Mouse (Mus musculus) CH12.LX (cell line): Measurements from ENCODE around the gene Npl. TPM values are rescaled to one million over a fixed set of nuclear protein-coding genes. Genes with fewer than 3 reads are reported as not detected.

ENCODE experiments used
- DNase-seq: peaks from one replicate; pipeline ENCODE4 v3.0.0-alpha.2; 2013; ENCODE audit errors: extremely low read depth
- H3K27ac ChIP-seq: 2 replicates; pipeline ENCODE4 v1.5.1; 2012; ENCODE audit warnings: low read depth, mild to moderate bottlenecking, control low read depth, moderate library complexity; ENCODE audit not compliant: insufficient read depth
- H3K27me3 ChIP-seq: replicated peaks from 2 replicates; pipeline ENCODE3; 2012; ENCODE audit warnings: inconsistent platforms
- H3K36me3 ChIP-seq, 2 experiments: replicated peaks in 1 of 2; 2 replicates each; pipeline versions ENCODE3 to v1.6.1; 2012; ENCODE audit warnings: inconsistent platforms in 1 of 2, low read length in 1 of 2, mild to moderate bottlenecking in 1 of 2, mixed read lengths in 1 of 2, moderate library complexity in 1 of 2; ENCODE audit not compliant: control insufficient read depth in 1 of 2, insufficient read depth in 1 of 2
- H3K4me1 ChIP-seq, 2 experiments: 2 replicates each; pipeline ENCODE4 v1.6.1; 2012; ENCODE audit warnings: inconsistent platforms in 1 of 2, moderate library complexity in 1 of 2; ENCODE audit not compliant: insufficient read depth in 2 of 2, control insufficient read depth in 1 of 2
- H3K4me2 ChIP-seq: 2 replicates; pipeline ENCODE4 v1.6.1; 2012; ENCODE audit warnings: low read depth, mild to moderate bottlenecking, control low read depth; ENCODE audit not compliant: poor library complexity, insufficient read depth, severe bottlenecking
- H3K4me3 ChIP-seq, 3 experiments: fragments of 150-350 bp in 1 of 3; sonication (generic) in 1 of 3; replicated peaks in 1 of 3; 2 replicates each; pipeline versions ENCODE3 to v1.5.1; 2011 to 2012; ENCODE audit warnings: low read depth in 2 of 3, low read length in 2 of 3, mild to moderate bottlenecking in 2 of 3, moderate library complexity in 2 of 3, control low read depth in 1 of 3, improper control_type of control experiment in 1 of 3, inconsistent platforms in 1 of 3, mixed read lengths in 1 of 3; ENCODE audit not compliant: poor library complexity in 1 of 3
- H3K79me2 ChIP-seq: replicated peaks from 2 replicates; pipeline ENCODE4 v1.6.1; 2012; ENCODE audit warnings: mild to moderate bottlenecking, moderate library complexity; ENCODE audit not compliant: control insufficient read depth, poor library complexity, insufficient read depth, severe bottlenecking; ENCODE audit errors: extremely low read depth
- H3K9ac ChIP-seq: 2 replicates; pipeline ENCODE4 v1.6.1; 2012; ENCODE audit warnings: low read depth, mild to moderate bottlenecking, control low read depth, moderate library complexity; ENCODE audit not compliant: insufficient read depth
- H3K9me3 ChIP-seq: replicated peaks from 2 replicates; pipeline ENCODE3; 2012; ENCODE audit warnings: low read length, inconsistent platforms, mixed read lengths
- CHD1 ChIP-seq: IDR thresholded peaks from 2 replicates; pipeline ENCODE4 v1.6.1; 2012; ENCODE audit warnings: low read depth, low read length, improper control_type of control experiment, inconsistent platforms
- CTCF ChIP-seq, 2 experiments: IDR thresholded peaks in 1 of 2; conservative IDR thresholded peaks in 1 of 2; 2 replicates each; pipeline ENCODE4 v1.5.1; 2011 to 2012; ENCODE audit warnings: low read depth in 2 of 2, low read length in 2 of 2, improper control_type of control experiment in 1 of 2, inconsistent platforms in 1 of 2, mild to moderate bottlenecking in 1 of 2, moderate library complexity in 1 of 2
- E2F4 ChIP-seq: IDR thresholded peaks from 2 replicates; pipeline ENCODE4 v1.6.1; 2011; ENCODE audit warnings: low read depth, low read length, improper control_type of control experiment; ENCODE audit not compliant: insufficient replicate concordance
- HCFC1 ChIP-seq: IDR thresholded peaks from 2 replicates; pipeline ENCODE4 v1.6.1; 2012; ENCODE audit warnings: low read depth, mild to moderate bottlenecking, inconsistent platforms, low read length, improper control_type of control experiment
- IRF4 ChIP-seq: IDR thresholded peaks from 2 replicates; pipeline ENCODE4 v1.6.1; 2014; ENCODE audit warnings: low read depth, mild to moderate bottlenecking, inconsistent platforms, low read length, improper control_type of control experiment
- JUN ChIP-seq: IDR thresholded peaks from 2 replicates; pipeline ENCODE4 v1.6.1; 2011; ENCODE audit warnings: low read depth, mild to moderate bottlenecking, low read length, improper control_type of control experiment, moderate library complexity; ENCODE audit not compliant: insufficient read depth
- JUND ChIP-seq: conservative IDR thresholded peaks from 2 replicates; pipeline ENCODE4 v1.6.1; 2011; ENCODE audit warnings: low read depth, low read length, improper control_type of control experiment
- KAT2A ChIP-seq: IDR thresholded peaks from 2 replicates; pipeline ENCODE4 v1.6.1; 2012; ENCODE audit warnings: low read length, improper control_type of control experiment, inconsistent platforms; ENCODE audit not compliant: insufficient replicate concordance
- MAFK ChIP-seq: IDR thresholded peaks from 2 replicates; pipeline ENCODE4 v1.6.1; 2011; ENCODE audit warnings: low read length, improper control_type of control experiment; ENCODE audit not compliant: insufficient replicate concordance
- MEF2A ChIP-seq: IDR thresholded peaks from 2 replicates; pipeline ENCODE4 v1.6.1; 2014; ENCODE audit warnings: low read depth, mild to moderate bottlenecking, inconsistent platforms, low read length, improper control_type of control experiment, borderline replicate concordance
- MXI1 ChIP-seq: IDR thresholded peaks from 2 replicates; pipeline ENCODE4 v1.6.1; 2011; ENCODE audit warnings: mild to moderate bottlenecking, low read depth, low read length, improper control_type of control experiment
- MYC ChIP-seq: IDR thresholded peaks from 2 replicates; pipeline ENCODE4 v1.6.1; 2011; ENCODE audit warnings: low read depth, mild to moderate bottlenecking, improper control_type of control experiment, low read length
- PAX5 ChIP-seq: IDR thresholded peaks from 2 replicates; pipeline ENCODE4 v1.6.1; 2012; ENCODE audit warnings: low read length, inconsistent platforms, mixed read lengths
- POLR2A ChIP-seq: IDR thresholded peaks from 2 replicates; pipeline ENCODE4 v1.6.1; 2011; ENCODE audit warnings: low read depth, mild to moderate bottlenecking, improper control_type of control experiment, low read length
- POLR2AphosphoS2 ChIP-seq: IDR thresholded peaks from 2 replicates; pipeline ENCODE4 v1.6.1; 2011; ENCODE audit warnings: low read depth, low read length, improper control_type of control experiment
- RAD21 ChIP-seq: IDR thresholded peaks from 2 replicates; pipeline ENCODE4 v1.6.1; 2011; ENCODE audit warnings: low read depth, mild to moderate bottlenecking, low read length, improper control_type of control experiment, moderate library complexity
- RCOR1 ChIP-seq: conservative IDR thresholded peaks from 2 replicates; pipeline ENCODE4 v1.6.1; 2012; ENCODE audit warnings: low read depth, mild to moderate bottlenecking, inconsistent platforms, low read length, improper control_type of control experiment
- SIN3A ChIP-seq: IDR thresholded peaks from 2 replicates; pipeline ENCODE4 v1.6.1; 2012; ENCODE audit warnings: low read length, improper control_type of control experiment, inconsistent platforms
- SMC3 ChIP-seq: IDR thresholded peaks from 2 replicates; pipeline ENCODE4 v1.6.1; 2011; ENCODE audit warnings: low read depth, low read length, improper control_type of control experiment
- TCF12 ChIP-seq: IDR thresholded peaks from 2 replicates; pipeline ENCODE4 v1.6.1; 2014; ENCODE audit warnings: low read depth, mild to moderate bottlenecking, inconsistent platforms, low read length, improper control_type of control experiment
- UBTF ChIP-seq: IDR thresholded peaks from 2 replicates; pipeline ENCODE4 v1.6.1; 2012; ENCODE audit warnings: low read depth, mild to moderate bottlenecking, inconsistent platforms, low read length, improper control_type of control experiment, moderate library complexity
- USF1 ChIP-seq: IDR thresholded peaks from 2 replicates; pipeline ENCODE4 v1.6.1; 2014; ENCODE audit warnings: low read depth, mild to moderate bottlenecking, inconsistent platforms, low read length, improper control_type of control experiment
- USF2 ChIP-seq: conservative IDR thresholded peaks from 2 replicates; pipeline ENCODE4 v1.6.1; 2011; ENCODE audit warnings: low read depth, low read length, improper control_type of control experiment
- ZC3H11A ChIP-seq: IDR thresholded peaks from 2 replicates; pipeline ENCODE4 v1.6.1; 2012; ENCODE audit warnings: low read depth, mild to moderate bottlenecking, inconsistent platforms, low read length, improper control_type of control experiment
- ZKSCAN1 ChIP-seq: IDR thresholded peaks from 2 replicates; pipeline ENCODE4 v1.6.1; 2012; ENCODE audit warnings: low read depth, inconsistent platforms, low read length, improper control_type of control experiment, borderline replicate concordance
- ZMIZ1 ChIP-seq: IDR thresholded peaks from 2 replicates; pipeline ENCODE4 v1.6.1; 2012; ENCODE audit warnings: low read depth, mild to moderate bottlenecking, inconsistent platforms, low read length, improper control_type of control experiment
- dilution Hi-C: fragments of 300-500 bp; cut with MboI; formaldehyde crosslinking; loops from 2 replicates; pipeline ENCODE4 v1.14.3; 2020; ENCODE audit warnings: low sequenced_read_pairs; ENCODE audit not compliant: extremely low pct_unique_long_range_greater_than_20kb, extremely low pct_ligation_motif_present
- in situ Hi-C: fragments of 300-500 bp; cut with MboI; formaldehyde crosslinking; loops from 3 replicates; pipeline ENCODE4 v1.14.3; 2019; ENCODE audit warnings: low sequenced_read_pairs, low pct_ligation_motif_present, low pct_unique_long_range_greater_than_20kb, mixed read lengths
- polyA plus RNA-seq: library from polyadenylated mRNA; unstranded; fragments of >175 nt; gene quantifications from 2 replicates; pipeline ENCODE4 v1.2.1, GENCODE M21; 2012; ENCODE audit warnings: low read depth; ENCODE audit not compliant: insufficient read length
- total RNA-seq, 2 experiments: library from RNA; depleted of rRNA; stranded (reverse); fragments of 300-350 nt in 1 of 2; fragments of >200 nt in 1 of 2; gene quantifications; 2 replicates each; pipeline ENCODE4 v1.2.3; 2012 to 2014

Gene Npl
- total and polyA plus RNA-seq, 3 experiments, result 0.08 TPM; not detected in 2

DNA sequence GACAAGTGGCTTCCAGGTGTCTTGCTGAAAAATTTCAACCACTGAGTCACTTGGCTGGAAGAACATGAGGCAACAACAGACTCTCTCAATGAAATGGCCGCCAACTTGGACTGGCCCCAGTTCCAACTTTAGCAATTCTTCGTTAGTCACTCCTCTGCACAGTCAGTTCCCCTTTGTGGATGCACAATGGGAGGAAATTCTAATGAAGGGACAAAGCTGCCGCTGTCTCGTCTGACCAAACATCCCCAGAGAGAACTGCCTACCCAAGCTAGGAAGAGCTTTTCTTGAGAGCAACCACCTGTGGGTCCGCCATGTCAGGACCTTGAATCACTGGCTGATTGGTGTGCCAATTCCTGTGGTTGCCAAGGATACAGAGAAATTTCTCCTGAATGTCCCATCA, 38.1 kb upstream of the Npl start (continued):
- TF ChIP-seq MEF2A (peak; percentile 83), SIN3A (no peak), MAFK (peak; percentile 53), UBTF (no peak), ZMIZ1 (no peak), CHD1 (no peak), POLR2AphosphoS2 (no peak), IRF4 (peak; percentile 60), POLR2A (no peak), E2F4 (no peak), JUN (no peak), MYC (0 out of 2 replicates have a peak, but pooled peaks have one; percentile 40), JUND (no peak), MXI1 (no peak), ZKSCAN1 (no peak), RAD21 (no peak), RCOR1 (no peak; the same call in 1 of the 2 replicates), TCF12 (peak; percentile 41; the same call in 1 of the 2 replicates), HCFC1 (no peak), KAT2A (no peak)

GRCm38 (mm10) chr1:153586826-153587225, 37.0 kb upstream of the Npl start:
- no peaks in the 10 kb centered on the region for H3K36me3 ChIP-seq
- no peak overlapping the region for H3K4me2 ChIP-seq
- no peak overlapping the region for H3K4me3 ChIP-seq
- H3K9ac ChIP-seq, result no peak overlapping the region
- H3K4me1 ChIP-seq, result peaks cover 16 to 60% of the 10 kb centered on the region in 2 experiments; a peak in 3 of 4 replicates
- in situ Hi-C loops, result no loop called here
- H3K27me3 ChIP-seq, result no peaks in the 10 kb centered on the region
- H3K79me2 ChIP-seq, result no peaks in the 10 kb centered on the region
- peak; percentile 17 for DNase-seq
- H3K27ac ChIP-seq, result no peak overlapping the region
- TF ChIP-seq CTCF (conservative IDR thresholded peaks at IDR 0.05 in 1 of 2, IDR thresholded peaks at IDR 0.05 in 1 of 2; ENCODE audit: low read depth in 2 of 2, low read length in 2 of 2), result no peak
- no peak for TF ChIP-seq CHD1
- TF ChIP-seq USF2, result no peak
- TF ChIP-seq SMC3, result no peak
- TF ChIP-seq ZC3H11A, result no peak
- TF ChIP-seq USF1, result no peak
- no peak for TF ChIP-seq PAX5
- no peak for TF ChIP-seq POLR2AphosphoS2
- TF ChIP-seq ZMIZ1, result no peak
- TF ChIP-seq, all 38 proteins: peak for 0
- dilution Hi-C loops, result no loop called here
- peaks cover 2% of the 10 kb centered on the region for H3K9me3 ChIP-seq
